Mouse (Mus musculus): ENCODE data around the gene Cdkl4.

DNA sequence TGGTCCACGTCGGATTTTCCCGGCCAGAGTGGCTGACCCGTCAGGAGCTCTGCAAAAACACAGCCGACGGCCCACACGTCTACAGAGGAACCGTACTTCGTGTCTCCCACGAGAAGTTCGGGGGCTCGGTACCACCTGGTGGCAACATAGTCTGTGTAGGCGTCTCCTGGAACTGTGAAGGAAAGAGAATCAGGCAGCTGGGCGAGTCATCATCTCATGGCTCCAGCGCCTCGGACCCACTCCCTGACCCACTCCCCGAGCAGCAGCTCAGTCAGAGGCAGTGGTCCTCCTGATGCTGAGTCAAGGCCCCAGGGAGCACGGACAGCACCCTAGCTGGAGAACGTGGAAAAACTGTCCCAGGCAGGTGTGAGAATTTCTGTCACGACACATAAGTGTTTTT lies 34.0 kb downstream of the Cdkl4 start:
- TF ChIP-seq CTCF (IDR thresholded peaks at IDR 0.05; ENCODE audit: borderline replicate concordance, insufficient read depth, low read length) (no peak), POLR2A (IDR thresholded peaks at IDR 0.05; ENCODE audit: low read depth, low read length) (no peak)

Data from embryonic fibroblast, embryonic 13.5 days (primary cell).